Mouse (Mus musculus): ENCODE results near the gene Esf1.

DNA sequence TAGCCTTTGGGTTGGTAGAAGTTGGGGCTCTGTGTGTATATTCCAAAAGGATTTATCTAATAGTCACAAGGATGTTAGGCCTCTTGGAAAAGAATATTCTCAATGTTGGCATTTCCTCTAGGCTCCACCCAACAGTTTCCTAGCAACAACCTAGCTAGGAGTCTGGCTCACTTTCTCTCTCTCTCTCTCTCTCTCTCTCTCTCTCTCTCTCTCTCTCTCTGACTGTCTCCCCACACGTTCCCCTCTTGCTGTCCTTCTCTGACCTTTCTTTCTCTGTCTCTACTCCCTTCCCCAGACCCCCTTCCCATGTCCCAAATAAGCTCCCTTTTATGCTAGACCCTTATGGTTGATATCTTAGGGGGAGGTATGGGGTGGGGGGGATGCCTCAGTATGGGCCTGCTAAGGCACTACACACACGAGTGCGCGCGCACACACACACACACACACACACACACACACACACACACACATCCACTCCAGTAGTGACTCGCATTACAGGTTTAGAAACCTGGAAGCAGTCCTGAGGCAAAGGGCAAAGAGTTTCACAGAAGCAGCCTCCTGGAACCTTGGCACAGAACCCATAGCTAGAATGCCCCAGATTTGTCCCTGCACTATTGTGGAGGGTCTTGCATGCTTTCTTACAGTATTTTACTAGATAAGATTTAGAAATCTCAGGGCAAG, 91.6 kb downstream of the Esf1 start:
- TF ChIP-seq CTCF (conservative IDR thresholded peaks at IDR 0.05 in 1 of 2, IDR thresholded peaks at IDR 0.05 in 1 of 2; ENCODE audit: low read depth in 2 of 2, low read length in 2 of 2): no peak
- TF ChIP-seq USF2 (conservative IDR thresholded peaks at IDR 0.05; ENCODE audit: low read depth, low read length): no peak
- no peak for TF ChIP-seq ZNF384 (IDR thresholded peaks at IDR 0.05; ENCODE audit: low read depth, low read length)
- no peak for TF ChIP-seq MAX (IDR thresholded peaks at IDR 0.05; ENCODE audit: low read length)
- no peak for TF ChIP-seq USF1 (IDR thresholded peaks at IDR 0.05; ENCODE audit: low read depth, low read length)
